Mouse (Mus musculus): ENCODE measurements at regions not wholly inside any gene's neighbourhood (a gene's known extent, or its start where the extent isn't known, plus 50 kb on each side); places are given as distances from the start of the nearest gene placed in this dataset.

DNA sequence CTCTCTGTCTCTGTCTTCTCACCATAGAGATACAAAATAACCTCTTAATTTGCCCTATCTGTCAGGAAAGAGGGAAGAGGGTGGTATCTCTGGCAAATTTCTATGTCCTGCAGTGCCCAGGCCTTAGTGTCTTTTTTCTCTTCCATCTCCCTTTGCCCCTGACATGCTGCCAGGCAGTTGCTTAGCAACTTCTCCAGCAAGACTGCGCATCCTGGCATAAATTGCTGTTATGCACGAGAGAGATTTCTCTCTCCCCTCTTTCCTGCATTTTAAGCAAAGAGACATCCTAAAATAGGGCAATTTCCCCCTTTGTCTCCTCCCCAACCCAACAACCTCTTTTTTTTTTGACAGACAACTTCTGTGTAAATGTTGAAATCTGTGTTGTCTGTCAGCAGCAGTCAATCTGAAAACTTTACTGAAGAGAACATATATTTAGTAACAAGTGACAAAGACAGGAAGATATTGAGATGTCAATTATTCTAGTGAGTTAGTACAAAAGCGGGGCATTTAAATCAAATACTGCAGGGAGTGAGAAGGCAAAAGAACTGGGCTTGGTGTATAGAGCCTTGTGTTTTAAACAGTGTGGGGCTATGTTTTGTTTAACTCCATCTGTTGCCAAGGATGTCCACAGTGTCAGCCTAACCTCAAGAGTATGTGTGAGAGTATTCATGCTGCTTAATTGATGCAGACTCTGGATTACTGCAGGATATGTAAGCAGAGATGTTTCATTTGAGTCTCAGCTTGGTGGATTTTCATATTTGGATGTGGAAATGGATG, 2745.7 kb upstream of the Lrrc6 start:
- ATAC-seq (replicated peaks; ENCODE audit: low FRiP score, low TSS enrichment, poor library complexity, severe bottlenecking) = no peak

GRCm38 (mm10) chr15:69235271-69235670, 2734.6 kb upstream of the Lrrc6 start:
- no peak for ATAC-seq (replicated peaks; ENCODE audit: low FRiP score, low TSS enrichment, poor library complexity, severe bottlenecking)

- ATAC-seq (replicated peaks; ENCODE audit: low FRiP score, low TSS enrichment, poor library complexity, severe bottlenecking) = no peak
Observed at GRCm38 (mm10) chr15:69224619-69225587, 2724.2 kb upstream of the Lrrc6 start.

DNA sequence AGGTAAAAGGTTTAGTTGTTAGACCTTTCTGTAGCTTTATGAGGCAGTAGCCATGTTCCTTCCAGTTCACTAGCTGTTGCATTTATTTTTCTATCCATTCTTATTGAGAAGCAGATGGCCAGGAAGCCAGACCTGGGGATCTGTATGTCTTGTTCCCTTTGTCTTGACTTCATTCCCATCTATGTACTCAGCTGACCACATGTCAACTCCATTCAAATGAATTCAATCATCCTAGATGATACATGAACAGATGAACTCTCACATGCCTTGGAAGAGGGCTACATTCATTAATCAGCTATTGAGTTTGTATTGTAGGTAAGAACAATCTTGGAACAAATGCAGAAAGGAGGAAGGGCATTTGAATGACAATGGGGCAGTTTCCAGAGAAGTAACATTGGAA, 2722.7 kb upstream of the Lrrc6 start:
- no peak for ATAC-seq (replicated peaks; ENCODE audit: low FRiP score, low TSS enrichment, poor library complexity, severe bottlenecking)

DNA sequence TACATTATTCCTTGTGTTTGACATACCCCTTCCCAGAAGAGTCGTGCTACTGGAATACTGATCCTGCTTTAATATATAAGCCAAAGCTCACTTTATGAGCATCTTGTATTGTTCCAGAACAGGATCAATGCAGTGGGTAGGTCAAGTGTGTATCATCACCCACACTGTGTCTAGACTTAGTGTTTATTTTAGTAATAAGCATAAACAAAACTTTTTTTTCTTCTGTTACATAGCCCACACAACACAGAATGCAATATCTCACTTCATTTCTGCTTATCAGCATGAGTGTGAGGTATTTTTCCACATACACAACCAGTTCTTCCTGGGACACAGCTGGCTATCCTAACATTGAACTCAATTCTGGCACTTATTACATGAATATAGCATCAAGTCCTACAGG, 2721.7 kb upstream of the Lrrc6 start:
- no peak for ATAC-seq (replicated peaks; ENCODE audit: low FRiP score, low TSS enrichment, poor library complexity, severe bottlenecking)
